Mouse (Mus musculus): ENCODE measurements around the gene Rabgap1l. TPM values are rescaled to one million over a fixed set of nuclear protein-coding genes. Genes with fewer than 3 reads are reported as not detected.

The Rabgap1l gene
- 10 to 100 TPM; 57.2 to 57.7 TPM for total RNA-seq (2023)

DNA sequence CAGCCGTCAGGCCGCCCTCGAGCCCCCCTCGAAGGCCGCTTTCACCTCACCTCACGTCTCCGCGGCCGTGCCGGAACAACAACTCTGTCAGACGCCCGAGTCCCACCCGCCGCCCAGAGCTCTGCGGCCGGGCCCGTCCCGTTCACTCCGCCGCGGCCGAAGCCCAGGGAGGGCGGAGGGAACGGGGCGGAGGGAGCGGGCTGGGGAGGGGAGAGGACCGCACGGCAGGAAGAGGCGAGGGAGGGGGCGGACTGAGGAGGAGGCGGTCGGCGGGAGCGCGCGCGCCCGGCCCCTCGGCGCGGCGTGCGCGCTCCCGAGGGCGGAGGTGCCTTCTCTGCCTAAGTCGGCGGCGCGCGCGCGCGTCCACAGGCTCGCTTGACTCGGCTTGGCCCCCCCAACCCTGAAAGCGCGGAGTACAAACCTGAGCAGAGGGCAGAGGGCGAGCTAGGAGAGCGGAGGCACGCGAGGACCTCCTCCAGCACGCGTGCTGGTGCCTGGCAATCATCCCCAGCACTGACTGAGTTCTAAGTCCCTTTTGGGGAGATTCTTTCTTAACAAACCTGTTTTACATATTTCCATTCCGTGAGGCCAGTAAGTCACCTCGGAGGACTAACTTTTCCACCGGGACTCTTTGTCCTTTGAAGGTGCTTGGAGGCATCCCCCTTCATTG, at the start of gene Rabgap1l:
Gene Rabgap1l (minus strand): TSS at position 526 of the 670 bp plus-strand sequence.

DNA sequence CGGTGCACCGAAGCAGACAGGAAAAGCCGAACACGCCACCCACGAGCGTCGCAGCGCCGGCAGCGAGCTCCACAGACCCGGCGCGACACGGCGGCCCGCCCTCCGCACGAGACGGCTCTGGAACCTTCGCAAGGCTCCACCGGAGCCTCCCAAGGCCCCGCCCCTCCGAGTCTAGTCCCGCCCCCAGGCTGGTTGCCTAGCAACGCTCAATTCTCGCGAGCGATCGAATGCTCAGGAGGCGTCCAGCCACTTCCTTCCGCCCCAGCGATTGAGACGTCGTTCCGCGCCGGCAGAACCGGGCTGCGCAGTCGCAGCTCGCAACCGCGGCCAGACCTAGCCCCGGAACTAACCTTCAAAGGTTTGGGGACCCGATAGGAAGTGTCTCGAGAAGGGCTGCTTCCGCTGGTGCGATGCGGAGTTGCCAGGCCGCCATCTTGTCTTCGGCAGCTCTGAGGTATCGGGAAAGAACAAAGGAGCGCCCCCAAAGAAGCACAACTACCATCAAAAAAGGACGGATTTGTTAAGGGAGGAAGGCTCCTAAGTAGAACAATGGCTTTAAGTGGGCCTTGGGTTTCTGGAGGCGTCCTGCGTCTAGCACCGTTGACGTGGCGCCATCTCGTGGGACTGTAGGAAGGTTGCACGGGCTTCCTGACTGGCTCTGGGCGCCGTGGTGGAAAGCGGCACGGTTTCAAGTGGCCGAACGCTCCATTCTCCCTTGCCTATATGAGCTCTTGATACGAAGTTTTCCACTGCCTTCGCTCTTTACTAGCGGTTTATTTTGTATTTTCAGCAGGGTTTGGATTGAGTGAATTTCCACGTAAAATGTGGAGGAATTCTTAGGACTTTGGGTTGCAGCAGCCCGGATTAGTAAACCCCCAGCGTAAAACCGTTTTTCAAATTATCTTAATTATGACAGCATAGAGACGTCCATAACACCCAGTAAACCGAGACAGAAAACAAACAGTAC, 580.0 kb downstream of the Rabgap1l start, which contains the start of gene Cacybp:
Gene Cacybp (minus strand): TSS at position 173 of the 967 bp plus-strand sequence.

DNA sequence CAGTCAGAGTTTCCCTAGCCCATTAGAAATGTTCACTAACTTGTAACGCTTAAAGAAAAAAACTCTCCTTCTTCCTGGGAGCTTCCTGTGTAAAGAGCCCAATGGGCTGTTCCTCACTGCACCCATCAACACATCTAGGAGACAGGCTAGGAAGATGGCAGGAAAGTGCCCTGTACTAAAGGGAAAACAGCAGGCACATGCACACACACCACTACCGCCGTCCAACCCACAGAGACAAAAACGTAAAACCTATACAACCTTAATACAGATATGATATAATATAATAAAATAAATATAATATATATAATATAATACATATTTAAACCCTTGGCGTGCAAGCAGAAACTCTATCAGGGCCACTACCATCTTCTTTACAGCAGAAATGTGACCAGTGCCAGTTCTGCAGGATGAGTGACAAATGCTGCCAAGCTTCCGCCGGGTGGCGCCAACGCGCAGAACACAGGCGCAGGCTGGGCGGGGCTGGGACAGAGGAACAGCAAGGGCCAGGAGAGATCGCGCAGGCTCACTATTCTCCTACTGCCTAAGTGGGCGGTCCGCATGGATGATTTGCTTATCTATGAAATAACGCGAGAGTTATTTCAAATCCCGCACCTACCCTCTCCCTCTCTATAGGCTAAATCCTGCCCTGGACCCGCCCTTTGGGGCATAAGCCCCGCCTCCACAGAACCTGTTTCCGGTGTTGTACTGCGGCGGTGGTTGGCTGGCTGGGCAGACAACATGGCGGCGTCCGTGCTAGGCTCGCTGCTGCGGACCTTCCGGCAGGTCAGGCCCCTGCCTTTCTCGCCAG, 598.3 kb downstream of the Rabgap1l start, which contains the start of gene Mrps14:
Gene Mrps14 (plus strand): TSS at position 687 of the 808 bp plus-strand sequence.

Other genes with a start within 250 kb of the Rabgap1l start
- gene Rc3h1, start 113.2 kb upstream of the Rabgap1l start, total RNA-seq (2023), result 10 to 100 TPM; 36.2 to 41.9 TPM
- gene Serpinc1, start 185.4 kb upstream of the Rabgap1l start, total RNA-seq (2023), result 1 to 10 TPM in 1 of 2 experiments, under 1 TPM in 1; 0.70 to 1.8 TPM
- gene Zbtb37, start 241.6 kb upstream of the Rabgap1l start, total RNA-seq (2023), result 10 to 100 TPM; 11.5 to 16.6 TPM